Mouse (Mus musculus) lung, postnatal 10 days (tissue): ENCODE measurements around the gene Bdh1.
"Not testable (repeated sequence)": the region's sequence is repeated elsewhere in the genome, so short reads cannot be mapped to it uniquely, and the experiment has no call there.

Experiments used
- DNase-seq: peaks from one replicate; pipeline ENCODE4 v3.0.0; 2021

Bdh1 gene

GRCm38 (mm10) chr16:31465630-31466029 is 43.5 kb downstream of the Bdh1 start:
- peak; percentile 69 for DNase-seq

GRCm38 (mm10) chr16:31466106-31466505 is 44.0 kb downstream of the Bdh1 start:
- DNase-seq, result no peak

- DNase-seq, result not testable (repeated sequence)
Measured at GRCm38 (mm10) chr16:31470819-31471218, 48.7 kb downstream of the Bdh1 start.

- DNase-seq, result no peak
Measured at GRCm38 (mm10) chr16:31471994-31472393, 49.9 kb downstream of the Bdh1 start.

GRCm38 (mm10) chr16:31473226-31473625 is 51.1 kb downstream of the Bdh1 start:
- DNase-seq, result no peak

GRCm38 (mm10) chr16:31475123-31475968 is 53.3 kb downstream of the Bdh1 start:
- DNase-seq, result no peak

- DNase-seq, result no peak
Measured at GRCm38 (mm10) chr16:31476872-31477603, 55.0 kb downstream of the Bdh1 start.

GRCm38 (mm10) chr16:31485336-31485735 is 63.3 kb downstream of the Bdh1 start:
- no peak for DNase-seq

- no peak for DNase-seq
Measured at GRCm38 (mm10) chr16:31487266-31487665, 65.2 kb downstream of the Bdh1 start.

GRCm38 (mm10) chr16:31489096-31489495 is 67.0 kb downstream of the Bdh1 start:
- DNase-seq, result no peak

GRCm38 (mm10) chr16:31490967-31491366 is 68.9 kb downstream of the Bdh1 start:
- no peak for DNase-seq

- no peak for DNase-seq
Measured at GRCm38 (mm10) chr16:31492921-31493549, 71.0 kb downstream of the Bdh1 start.

- DNase-seq, result peak; percentile 18
Measured at GRCm38 (mm10) chr16:31493550-31493965, 71.5 kb downstream of the Bdh1 start.

- DNase-seq, result peak; percentile 75
Measured at GRCm38 (mm10) chr16:31493991-31494390, 71.9 kb downstream of the Bdh1 start.

- DNase-seq, result no peak
Measured at GRCm38 (mm10) chr16:31495356-31495755, 73.3 kb downstream of the Bdh1 start.

GRCm38 (mm10) chr16:31495769-31496168 is 73.7 kb downstream of the Bdh1 start:
- no peak for DNase-seq

GRCm38 (mm10) chr16:31498336-31498735 is 76.3 kb downstream of the Bdh1 start:
- DNase-seq, result no peak

- no peak for DNase-seq
Measured at GRCm38 (mm10) chr16:31499021-31499420, 76.9 kb downstream of the Bdh1 start.

GRCm38 (mm10) chr16:31499681-31500310 is 77.7 kb downstream of the Bdh1 start:
- DNase-seq, result no peak

GRCm38 (mm10) chr16:31500532-31500931 is 78.5 kb downstream of the Bdh1 start:
- DNase-seq, result peak; percentile 25

- no peak for DNase-seq
Measured at GRCm38 (mm10) chr16:31500969-31501750, 79.1 kb downstream of the Bdh1 start.

GRCm38 (mm10) chr16:31501751-31502365 is 79.8 kb downstream of the Bdh1 start:
- no peak for DNase-seq
